Mouse (Mus musculus): ENCODE measurements around the gene Gmcl1.

DNA sequence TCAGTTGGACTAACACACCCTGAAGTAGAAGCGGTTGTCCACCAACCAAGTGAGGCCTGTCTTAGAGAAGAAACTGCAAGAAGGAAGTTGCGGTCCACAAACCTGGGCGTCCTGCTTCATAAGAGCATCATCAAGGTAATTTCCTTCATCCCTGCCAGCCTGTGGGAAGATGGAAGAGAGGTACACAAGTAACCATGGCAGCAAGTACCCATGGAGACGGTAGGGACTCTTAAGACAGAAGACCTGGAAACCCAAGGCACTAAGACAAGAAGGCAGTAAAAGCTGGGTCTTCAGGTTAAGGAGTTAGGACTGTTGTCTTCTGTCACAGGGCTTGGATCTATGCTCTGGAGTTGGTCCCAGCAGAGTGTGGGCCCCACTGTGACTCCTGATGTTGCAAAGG, 17.8 kb upstream of the Gmcl1 start:
- TF ChIP-seq CTCF (IDR thresholded peaks at IDR 0.05; ENCODE audit: low read depth): no peak
- TF ChIP-seq EP300 (optimal IDR thresholded peaks at IDR 0.05): no peak
